Mouse (Mus musculus) erythroblast, embryonic 14.5 days (primary cell): ENCODE measurements around the gene Zfp69.

Experiments
- GATA1 ChIP-seq: IDR thresholded peaks from 2 replicates; pipeline ENCODE4 v1.6.1; 2012; ENCODE audit warnings: low read length, inconsistent platforms, mixed read lengths
- TAL1 ChIP-seq: IDR thresholded peaks from 3 replicates; pipeline ENCODE4 v1.6.1; 2012; ENCODE audit warnings: low read length, inconsistent platforms, mixed read lengths

GRCm38 (mm10) chr4:120950763-120951427, 604 bp downstream of the Zfp69 start:
- TF ChIP-seq GATA1 (no peak), TAL1 (no peak)
